Mouse (Mus musculus): ENCODE data around the gene Auts2.
A peak's percentile ranks its signal among the peaks of the same experiment; 100 is the strongest.

Gene Auts2

DNA sequence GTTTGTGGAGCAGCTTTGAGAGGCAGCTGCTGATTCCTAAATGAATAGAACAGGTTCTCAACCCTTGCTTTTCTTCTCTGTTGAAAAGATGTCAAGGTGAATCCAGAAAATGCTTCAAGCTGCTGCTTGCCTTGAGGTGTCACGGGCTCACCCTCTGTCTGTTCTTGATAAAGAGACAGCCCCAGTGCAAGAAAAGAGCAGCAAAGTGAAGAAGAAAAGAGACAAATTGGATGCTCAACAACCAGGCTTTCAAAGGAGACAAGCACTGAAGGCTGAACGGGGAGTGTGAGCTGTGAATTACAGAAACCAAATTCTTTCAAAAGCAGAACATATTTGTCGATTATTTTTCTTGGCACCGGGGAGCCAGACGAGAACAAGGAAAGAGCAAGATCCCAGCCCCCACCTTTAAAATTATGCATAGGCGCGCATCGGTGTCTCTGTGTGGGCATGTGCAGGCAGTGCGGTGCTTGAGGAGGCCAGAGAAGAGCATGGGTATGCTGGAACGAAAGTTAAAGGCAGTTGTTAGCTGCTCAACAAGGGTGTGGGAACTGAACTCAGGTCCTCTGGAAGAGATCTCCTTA lies 730.6 kb downstream of the Auts2 start:
- DNase-seq (ENCODE audit: low spot score in 2 of 2), result peak; percentile 17 to 29

DNA sequence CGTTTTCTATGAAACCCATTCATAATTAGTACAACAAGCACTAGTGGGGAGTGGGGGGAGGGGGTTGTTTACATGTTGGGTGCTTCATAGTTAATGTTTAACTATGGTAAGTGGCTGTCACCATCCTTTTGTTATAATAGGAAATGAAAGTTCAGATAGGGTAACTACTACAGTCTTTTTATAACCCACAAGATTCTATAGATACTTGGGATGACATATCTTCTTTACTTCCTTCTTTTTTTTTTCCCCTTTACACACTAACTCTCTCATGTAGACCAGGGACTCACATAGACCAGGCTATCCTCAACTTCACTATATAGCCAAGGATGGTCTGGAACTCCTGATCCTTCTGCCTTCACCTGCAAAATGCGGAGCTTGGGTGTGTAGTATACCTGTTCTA lies 736.8 kb downstream of the Auts2 start:
- no peak for DNase-seq (ENCODE audit: low spot score in 2 of 2)

- no peak for DNase-seq (ENCODE audit: low spot score in 2 of 2)
Observed at GRCm38 (mm10) chr5:131805277-131805676, 737.9 kb downstream of the Auts2 start.

- no peak for DNase-seq (ENCODE audit: low spot score in 2 of 2)
Observed at GRCm38 (mm10) chr5:131803609-131804008, 739.5 kb downstream of the Auts2 start.

GRCm38 (mm10) chr5:131802340-131803036 lies 740.7 kb downstream of the Auts2 start:
- no peak for DNase-seq (ENCODE audit: low spot score in 2 of 2)

DNA sequence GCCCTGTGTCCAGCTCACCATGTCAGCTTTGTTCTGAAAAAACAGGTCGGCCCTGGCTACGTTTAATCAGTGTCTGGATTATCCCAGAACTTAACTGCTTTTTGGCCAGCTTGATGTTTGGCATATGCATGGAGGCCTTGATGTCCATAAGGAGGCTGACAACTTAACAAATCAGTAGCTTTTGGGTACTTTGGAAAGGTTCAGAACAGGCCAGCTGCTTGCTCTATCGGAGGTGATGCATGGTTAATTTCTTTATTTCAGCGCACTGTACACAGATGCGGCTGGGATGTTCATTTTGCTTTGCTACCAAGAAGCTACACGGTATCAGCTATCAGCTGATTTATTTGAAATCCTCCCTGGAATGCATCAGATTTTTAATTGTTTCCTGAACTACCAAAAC lies 741.2 kb downstream of the Auts2 start:
- DNase-seq (ENCODE audit: low spot score in 2 of 2), result no peak

GRCm38 (mm10) chr5:131798373-131798772 lies 744.8 kb downstream of the Auts2 start:
- DNase-seq (ENCODE audit: low spot score in 2 of 2), result no peak

DNA sequence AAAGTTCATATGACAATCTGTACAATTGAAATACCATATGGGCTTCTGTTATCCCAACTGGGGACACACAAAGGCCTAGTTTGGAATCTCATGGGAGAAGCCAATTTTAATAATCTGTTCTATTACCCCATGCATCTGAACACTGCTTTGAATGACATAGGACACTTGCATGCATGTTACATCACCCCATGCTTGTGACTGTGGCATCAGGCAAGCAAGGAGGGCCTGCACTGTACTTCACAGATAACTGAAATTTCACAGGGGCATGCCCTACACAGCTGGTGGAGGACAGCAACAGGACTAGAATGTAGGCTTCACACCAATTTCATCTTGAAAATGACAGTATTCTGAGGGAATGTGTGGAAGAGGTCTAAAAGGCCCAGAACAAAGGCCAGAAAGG lies 746.1 kb downstream of the Auts2 start:
- DNase-seq (ENCODE audit: low spot score in 2 of 2), result no peak

DNA sequence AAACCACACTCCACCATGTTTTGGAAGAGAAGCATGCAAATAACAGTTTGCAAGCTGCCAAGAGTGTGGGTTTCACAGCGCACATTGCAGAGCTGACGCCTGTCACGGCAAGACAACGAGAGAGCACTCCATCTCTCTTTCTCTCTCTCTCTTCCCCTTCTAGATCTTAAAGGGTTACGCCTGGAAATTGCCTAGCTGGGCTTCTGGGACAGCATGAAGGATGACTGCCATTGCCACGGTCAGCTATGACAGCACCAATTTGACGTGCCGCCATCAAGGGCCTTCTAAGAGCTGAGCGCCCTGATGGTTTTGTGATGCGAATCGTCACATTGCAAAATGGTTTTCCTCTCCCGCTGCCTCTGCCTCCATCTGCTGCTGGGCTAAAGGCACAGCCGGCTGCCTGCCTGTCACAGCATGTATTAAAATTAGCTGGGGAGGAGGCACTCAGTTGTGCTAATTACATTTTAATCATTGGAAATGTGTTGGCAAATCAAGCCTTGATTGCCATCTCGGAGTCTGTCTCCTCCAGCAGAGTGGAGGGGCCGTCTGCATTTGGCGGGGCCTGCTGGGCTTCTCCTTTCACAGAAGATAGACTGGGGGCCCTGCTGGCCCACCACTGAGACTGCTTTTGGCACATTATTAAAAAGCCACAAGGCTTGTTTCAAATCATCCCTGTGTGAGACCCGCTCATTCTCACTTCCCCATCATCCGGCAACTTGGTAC lies 748.6 kb downstream of the Auts2 start:
- no peak for DNase-seq (ENCODE audit: low spot score in 2 of 2)

DNA sequence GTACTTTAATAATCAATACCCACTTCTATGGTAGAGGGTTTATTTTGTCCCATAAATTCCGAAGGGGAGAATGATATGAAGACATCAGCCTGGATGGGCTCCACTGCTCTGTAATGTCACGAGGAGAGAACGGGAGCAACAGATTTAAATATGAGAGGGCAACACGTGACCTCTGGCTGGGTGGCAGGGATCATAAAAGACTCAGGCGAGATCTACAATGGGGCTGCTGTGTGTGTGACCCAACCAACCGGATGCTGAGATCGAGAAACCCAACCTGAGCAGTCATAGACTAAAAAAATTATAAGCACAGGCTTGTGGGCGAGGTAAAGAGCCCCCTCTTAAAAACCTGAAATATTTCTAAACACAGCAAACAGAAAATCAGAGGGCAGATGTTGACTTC lies 753.5 kb downstream of the Auts2 start:
- no peak for DNase-seq (ENCODE audit: low spot score in 2 of 2)

GRCm38 (mm10) chr5:131788008-131788407 lies 755.1 kb downstream of the Auts2 start:
- peak in 1 of 2 experiments; percentile 10 for DNase-seq (ENCODE audit: low spot score in 2 of 2)

DNA sequence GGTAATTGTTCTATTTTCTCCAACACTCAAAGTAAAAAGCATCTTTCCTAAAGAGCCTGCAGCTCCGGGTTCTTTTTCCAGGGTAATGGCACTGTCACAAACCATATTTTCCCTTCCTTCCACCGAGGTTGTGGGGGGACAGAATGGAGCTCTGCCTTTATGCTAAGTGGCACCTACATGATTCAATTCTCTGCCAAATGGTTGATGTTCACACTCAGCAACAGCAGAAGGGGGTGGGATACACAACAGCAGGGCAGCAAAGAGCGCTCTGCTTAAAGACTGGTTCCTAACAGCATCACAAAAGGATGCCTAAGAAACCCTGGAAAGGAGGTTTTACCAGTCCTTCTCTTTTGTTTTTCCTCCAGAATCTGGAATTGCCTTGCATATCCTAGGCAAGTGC lies 759.9 kb downstream of the Auts2 start:
- DNase-seq (ENCODE audit: low spot score in 2 of 2), result no peak

- no peak for DNase-seq (ENCODE audit: low spot score in 2 of 2)
Observed at GRCm38 (mm10) chr5:131781063-131781462, 762.1 kb downstream of the Auts2 start.

- DNase-seq (ENCODE audit: low spot score in 2 of 2), result no peak
Observed at GRCm38 (mm10) chr5:131779171-131779570, 764.0 kb downstream of the Auts2 start.

- DNase-seq (ENCODE audit: low spot score in 2 of 2), result no peak
Observed at GRCm38 (mm10) chr5:131775672-131776071, 767.5 kb downstream of the Auts2 start.

DNA sequence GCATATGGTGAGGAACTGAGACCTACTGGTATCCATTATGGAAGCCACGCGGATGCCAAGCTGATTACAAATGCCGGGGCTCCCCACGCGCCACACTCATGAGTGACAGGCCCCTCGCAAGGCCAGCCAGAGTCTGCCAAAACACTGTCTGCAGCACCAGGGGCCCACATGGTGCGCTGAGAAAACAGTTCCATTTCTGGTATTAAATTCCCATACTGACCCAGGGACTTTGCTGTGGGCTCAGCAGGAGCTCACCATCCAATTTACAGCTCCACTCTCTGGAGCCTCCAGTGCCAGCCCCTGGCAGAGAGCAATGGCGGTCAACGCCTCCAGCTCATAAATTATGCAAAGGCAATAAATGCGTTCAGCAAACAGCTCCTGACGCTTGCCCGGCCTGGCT lies 767.9 kb downstream of the Auts2 start:
- DNase-seq (ENCODE audit: low spot score in 2 of 2), result no peak

DNA sequence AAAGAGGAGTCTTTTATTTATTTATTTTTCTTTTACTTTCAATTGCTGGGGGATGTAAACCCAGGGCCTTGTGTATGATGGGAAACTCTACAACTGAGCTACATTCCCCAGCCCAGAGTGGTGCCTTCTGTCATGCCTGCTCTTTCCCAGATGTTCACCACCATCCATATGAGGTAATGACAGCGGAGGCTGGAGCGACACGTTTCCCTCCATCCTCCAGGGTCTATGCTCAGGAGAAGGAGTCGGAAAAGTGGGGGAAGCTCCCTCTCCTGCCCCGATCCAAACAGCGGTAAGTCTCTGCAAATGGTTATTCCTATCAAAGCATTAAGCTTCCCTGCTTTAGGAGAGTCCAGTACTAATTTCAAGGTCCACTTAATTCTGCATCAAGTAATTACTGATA lies 768.4 kb downstream of the Auts2 start:
- DNase-seq (ENCODE audit: low spot score in 2 of 2), result no peak

GRCm38 (mm10) chr5:131772616-131773015 lies 770.5 kb downstream of the Auts2 start:
- no peak for DNase-seq (ENCODE audit: low spot score in 2 of 2)

DNA sequence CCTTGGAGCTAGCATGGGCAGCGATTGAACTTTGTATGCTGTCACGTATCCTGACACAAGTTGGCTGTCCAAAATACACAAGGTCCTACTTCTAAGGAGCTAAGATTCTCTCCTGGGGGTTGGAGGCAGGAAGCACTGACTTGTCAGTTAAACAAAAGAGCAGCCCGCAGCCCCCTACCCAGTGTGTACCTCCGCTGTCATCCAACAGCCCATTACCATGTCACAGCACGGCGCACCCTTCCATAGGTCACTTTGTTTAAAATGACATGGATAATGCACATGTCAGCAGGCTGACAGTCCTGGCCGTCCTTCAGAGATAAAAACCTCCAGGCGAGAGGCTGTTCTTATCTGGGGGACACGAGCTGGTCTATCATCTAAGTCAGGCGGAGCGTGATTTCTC lies 773.9 kb downstream of the Auts2 start:
- no peak for DNase-seq (ENCODE audit: low spot score in 2 of 2)

DNA sequence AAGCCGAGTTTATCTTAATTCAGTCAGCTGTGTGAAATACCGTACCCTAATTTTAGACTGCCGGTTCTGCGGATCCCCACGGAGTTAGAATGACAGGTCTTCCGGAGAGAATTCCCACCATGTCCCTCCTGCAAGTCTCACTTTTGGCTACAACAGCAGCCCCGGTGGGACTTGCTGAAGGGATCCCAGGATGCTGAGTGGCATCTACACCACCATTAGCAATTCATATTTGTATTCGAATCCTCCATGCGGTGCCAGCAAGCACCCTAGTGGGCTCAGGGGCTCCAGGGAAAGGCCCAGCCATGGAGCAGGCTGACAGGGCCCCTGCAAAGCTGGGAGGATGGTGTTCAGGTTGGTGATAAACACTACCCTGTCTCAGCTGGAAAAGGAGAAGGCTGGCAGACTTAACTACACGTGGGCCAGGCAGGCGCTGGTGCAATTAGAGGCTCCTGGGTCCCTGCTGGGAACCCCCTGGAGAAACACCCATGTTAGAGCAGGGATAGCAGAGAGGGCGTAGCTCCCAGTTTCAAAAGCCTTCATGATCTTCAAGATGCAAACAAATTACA lies 775.4 kb downstream of the Auts2 start:
- DNase-seq (ENCODE audit: low spot score in 2 of 2), result no peak

DNA sequence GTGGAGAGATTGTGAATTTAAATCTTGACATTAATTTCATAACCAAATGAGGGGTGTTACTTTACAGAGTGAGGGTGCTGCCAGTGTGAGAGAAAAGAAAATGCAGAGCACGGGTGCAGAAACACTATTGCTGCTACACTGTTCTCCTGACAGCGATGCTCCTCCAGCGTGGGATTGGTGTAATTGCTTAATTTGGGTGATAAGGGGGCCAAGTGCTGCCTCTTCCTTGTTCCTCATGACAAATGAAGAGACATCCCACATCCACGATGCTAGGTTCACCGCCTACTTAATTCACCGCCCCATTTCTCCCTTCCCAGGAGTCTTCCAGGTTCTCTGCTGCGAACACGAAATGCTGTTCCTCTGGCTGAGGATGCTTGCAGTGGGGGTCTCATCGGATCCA lies 776.0 kb downstream of the Auts2 start:
- DNase-seq (ENCODE audit: low spot score in 2 of 2), result no peak

DNA sequence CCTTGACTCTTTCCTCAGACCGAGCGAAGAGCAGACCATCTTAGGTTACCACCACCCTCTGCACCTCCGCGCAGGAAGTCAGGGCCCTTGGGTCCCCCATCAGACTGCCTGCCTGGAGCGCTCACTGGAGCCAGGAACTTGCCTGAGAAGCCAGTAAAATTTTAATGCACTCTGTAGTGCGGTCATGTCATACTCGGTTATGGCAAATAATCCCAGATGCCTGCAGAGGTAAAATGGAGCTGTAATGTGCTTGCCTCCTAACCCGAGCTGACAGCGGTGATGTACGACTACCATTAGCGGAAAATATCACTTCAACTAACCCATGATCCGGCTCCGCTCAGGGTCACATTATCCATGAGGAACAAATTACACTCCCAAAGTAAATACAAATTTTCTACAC lies 783.7 kb downstream of the Auts2 start:
- DNase-seq (ENCODE audit: low spot score in 2 of 2), result no peak

DNA sequence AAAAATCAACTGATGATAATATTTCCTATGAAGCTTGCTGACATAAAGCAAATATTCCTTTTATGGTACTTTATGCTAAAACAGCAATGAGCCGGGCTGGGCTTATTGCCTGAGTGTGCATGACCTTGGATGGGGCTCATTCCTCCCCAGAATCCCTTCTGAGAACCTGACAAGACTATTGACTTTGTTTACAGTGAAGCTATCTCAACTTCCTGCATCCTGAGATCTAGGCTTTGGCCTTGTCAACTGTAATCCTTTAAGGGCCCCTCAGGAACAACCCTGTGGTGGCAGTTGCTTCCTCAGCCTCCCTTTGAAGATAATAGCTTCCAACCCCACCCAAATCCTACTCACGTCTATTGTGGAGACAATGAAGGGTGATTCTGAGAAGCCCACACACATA lies 792.8 kb downstream of the Auts2 start:
- DNase-seq (ENCODE audit: low spot score in 2 of 2), result no peak

All from heart, adult 9 months (tissue).